Mouse (Mus musculus) kidney, adult 2 months (tissue): ENCODE measurements around the gene Fam57a.

Source experiments
- CTCF ChIP-seq: fragments of 200-500 bp; conservative IDR thresholded peaks from 2 replicates; pipeline ENCODE4 v1.5.1; 2011; ENCODE audit warnings: low read depth, mild to moderate bottlenecking, control low read depth, low read length, moderate library complexity, mixed read lengths; ENCODE audit not compliant: insufficient read depth, insufficient read length
- POLR2A ChIP-seq: fragments of 200-500 bp; IDR thresholded peaks from one replicate; pipeline ENCODE4 v1.6.1; 2011; ENCODE audit warnings: low read depth, low read length, control low read depth

- no peak for TF ChIP-seq CTCF
- TF ChIP-seq POLR2A: no peak
Observed at GRCm38 (mm10) chr11:76146187-76147010, 33.1 kb upstream of the Fam57a start.
